Mouse (Mus musculus) thymus, postnatal 36 days (tissue): ENCODE measurements around the gene Zfp112.
"Not testable (repeated sequence)": the region's sequence is repeated elsewhere in the genome, so short reads cannot be mapped to it uniquely, and the experiment has no call there.

ENCODE experiments used
- DNase-seq, 2 experiments: peaks; one replicate each; pipeline ENCODE4 v3.0.0; 2022; ENCODE audit warnings: mixed read lengths in 2 of 2

Gene Zfp112

DNA sequence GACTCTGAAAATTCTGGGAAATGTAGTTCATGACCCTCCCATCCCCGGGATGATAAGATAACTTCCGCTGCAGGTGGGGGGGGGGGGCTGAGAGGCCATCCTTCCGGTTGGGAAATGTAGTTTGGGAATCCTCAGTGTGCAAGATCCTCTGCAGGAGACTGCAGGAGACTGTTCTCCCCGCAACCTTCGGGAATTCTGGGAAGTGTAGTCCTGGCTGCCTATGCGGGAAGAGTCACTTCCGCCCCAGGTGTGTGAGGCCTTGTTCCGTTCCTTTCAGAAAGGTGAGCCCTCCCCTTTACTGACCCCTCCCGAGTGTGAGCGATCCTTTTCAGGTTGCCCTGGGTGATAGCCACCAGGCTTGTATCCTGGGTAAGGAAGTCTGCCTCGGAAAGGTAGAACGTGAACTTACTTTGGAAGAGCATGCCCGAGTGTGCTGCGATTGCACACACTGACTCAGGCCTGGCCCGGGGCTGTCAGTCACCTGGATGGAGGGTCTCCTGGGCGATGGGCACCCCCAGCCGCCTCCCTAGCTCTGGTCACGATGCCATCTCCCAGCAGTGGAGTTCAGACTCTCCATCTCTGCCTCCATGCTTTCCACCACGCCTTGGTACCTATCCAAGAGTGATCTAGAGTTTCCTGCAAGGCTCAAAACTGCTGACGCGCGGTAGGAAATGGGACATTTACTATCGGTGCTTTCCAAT lies at the start of gene Zfp112:
Gene Zfp112 (plus strand): TSS at position 159 of the 701 bp plus-strand sequence.
- DNase-seq: no peak

- DNase-seq: not testable (repeated sequence)
Measured at GRCm38 (mm10) chr7:24074424-24074823, 37.7 kb upstream of the Zfp112 start.

DNA sequence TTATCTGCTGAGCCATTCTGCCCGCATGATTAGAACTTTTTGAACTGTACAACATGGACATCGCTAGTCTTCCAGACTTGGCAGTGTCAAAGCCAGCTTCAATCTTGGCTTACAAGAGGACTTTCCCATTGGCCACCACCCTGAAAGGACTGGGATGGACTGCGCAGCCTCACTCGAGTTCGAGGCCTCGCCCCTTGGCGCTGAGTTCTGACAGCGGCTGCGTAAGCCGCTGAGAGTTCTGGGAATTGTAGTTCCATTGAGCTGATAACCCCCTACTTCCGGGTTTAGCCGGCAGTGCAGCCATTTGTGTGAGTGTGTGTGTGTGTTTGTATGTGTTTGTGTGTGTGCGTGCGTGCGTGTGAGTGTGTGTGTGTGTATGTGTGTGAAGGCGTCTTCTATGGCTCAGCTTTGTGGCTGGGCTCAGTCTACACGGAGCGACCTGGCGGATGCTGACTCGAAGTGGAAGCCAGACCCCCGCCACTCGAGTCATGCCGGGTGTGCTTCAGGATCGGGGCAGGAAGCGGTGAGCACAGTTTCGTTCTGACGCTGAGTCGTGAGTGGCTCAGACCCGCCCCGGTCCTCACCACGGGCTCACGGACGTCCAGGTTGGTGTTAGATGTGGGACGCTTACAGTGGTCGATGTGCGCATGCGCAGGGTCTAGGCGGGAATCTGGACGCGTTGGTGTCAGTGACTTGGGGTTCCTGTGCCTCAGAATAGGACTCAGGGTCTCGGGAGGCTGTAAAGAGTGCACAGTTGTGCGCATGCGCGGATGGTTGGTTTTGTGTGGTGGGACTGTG lies 30.3 kb upstream of the Zfp112 start, which contains the start of gene Zfp180:
Gene Zfp180 (plus strand): TSS at position 291 of the 798 bp plus-strand sequence.
- peak; percentile 91 to 93 for DNase-seq

GRCm38 (mm10) chr7:24082457-24083235 lies 29.5 kb upstream of the Zfp112 start:
- DNase-seq: no peak

DNA sequence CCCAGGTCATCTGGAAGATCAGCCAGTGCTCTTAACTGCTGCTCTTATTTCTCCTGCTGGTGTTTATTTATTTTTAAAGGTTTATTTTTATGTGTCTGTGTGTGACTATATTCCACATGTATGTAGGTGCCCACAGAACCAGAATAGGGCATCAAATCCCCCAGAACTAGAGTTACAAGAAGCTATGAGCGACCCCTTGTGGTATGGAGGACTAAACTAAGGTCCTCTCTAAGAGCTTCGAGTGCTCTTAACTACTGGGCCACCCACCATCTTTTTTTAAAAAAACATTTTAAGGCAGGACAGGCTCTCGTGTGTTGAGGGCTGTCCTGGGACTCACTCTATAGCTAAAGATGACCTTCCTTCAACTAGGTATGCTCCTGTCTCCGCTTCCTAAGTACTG lies 25.2 kb upstream of the Zfp112 start:
- DNase-seq: no peak

- DNase-seq: no peak
Measured at GRCm38 (mm10) chr7:24087485-24088125, 24.5 kb upstream of the Zfp112 start.

- no peak for DNase-seq
Measured at GRCm38 (mm10) chr7:24104403-24104802, 7.7 kb upstream of the Zfp112 start.

GRCm38 (mm10) chr7:24105144-24105703 lies 6.9 kb upstream of the Zfp112 start:
- DNase-seq: no peak

- no peak for DNase-seq
Measured at GRCm38 (mm10) chr7:24110839-24111238, 1.3 kb upstream of the Zfp112 start.

- DNase-seq: no peak
Measured at GRCm38 (mm10) chr7:24111772-24112155, 350 bp upstream of the Zfp112 start.

DNA sequence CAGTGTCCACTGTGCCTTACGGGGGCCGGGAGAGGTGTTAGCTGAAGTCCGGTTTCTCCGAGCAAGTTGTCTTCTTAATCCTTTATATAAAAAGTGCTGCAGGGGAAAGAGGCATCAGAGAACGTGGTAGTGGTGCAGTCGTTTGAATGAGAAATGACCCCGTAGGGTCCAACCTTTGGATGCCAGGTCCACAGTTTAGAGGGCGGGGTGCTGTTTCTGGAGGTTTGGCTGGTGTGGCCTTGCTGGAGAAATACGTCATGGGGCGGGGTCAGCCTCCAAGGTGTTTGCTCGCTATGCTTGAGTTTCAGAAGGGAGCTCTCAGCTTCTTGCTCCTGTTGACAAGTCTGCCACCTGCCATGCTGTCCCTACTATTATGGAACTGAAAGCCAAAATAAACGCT lies 887 bp downstream of the Zfp112 start:
- no peak for DNase-seq

DNA sequence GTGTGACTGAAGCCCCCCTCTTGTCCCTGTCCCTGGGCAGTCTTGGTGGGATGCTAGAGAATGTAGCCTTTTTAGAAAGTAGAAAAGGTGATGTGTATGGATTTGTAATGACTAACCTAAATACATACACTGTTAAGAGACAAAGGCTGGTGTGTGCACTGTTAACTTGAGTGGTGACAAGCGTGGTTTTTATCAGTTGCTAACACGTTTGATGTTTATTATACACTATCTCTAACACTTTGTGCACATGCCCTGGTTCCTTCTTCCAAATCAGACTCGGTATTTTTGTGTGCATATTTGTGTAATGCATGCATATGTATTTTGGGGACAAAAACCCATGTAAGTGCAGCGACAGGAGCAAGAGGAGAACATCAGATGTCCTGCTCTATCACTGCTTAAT lies 4.5 kb downstream of the Zfp112 start:
- DNase-seq: no peak

DNA sequence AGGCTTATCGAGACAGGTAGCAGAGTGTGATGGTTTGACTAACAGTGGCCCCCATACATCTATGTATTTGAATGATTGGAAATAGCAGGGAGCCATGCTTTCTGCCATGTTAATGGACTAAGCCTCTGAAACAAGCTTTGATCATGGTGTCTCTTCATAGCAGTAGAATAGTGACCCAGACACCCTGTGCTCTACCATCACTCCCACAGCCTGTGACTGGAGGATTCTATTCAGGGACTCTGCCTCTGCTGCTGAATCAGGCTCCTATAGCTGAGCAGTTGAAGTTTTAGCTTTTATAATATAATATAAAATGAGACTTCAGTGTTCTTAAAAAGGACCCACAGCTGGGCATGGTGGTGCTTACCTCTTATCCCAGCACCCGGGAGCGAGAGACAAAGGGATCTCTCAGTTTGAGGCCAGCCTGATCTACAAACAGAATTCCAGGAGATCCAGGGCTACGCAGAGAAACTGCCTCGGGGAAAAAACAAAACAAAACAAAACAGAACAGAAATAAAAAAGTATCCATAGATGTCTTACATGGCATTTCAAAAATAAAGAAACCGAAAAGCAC lies 21.4 kb downstream of the Zfp112 start:
- no peak for DNase-seq

DNA sequence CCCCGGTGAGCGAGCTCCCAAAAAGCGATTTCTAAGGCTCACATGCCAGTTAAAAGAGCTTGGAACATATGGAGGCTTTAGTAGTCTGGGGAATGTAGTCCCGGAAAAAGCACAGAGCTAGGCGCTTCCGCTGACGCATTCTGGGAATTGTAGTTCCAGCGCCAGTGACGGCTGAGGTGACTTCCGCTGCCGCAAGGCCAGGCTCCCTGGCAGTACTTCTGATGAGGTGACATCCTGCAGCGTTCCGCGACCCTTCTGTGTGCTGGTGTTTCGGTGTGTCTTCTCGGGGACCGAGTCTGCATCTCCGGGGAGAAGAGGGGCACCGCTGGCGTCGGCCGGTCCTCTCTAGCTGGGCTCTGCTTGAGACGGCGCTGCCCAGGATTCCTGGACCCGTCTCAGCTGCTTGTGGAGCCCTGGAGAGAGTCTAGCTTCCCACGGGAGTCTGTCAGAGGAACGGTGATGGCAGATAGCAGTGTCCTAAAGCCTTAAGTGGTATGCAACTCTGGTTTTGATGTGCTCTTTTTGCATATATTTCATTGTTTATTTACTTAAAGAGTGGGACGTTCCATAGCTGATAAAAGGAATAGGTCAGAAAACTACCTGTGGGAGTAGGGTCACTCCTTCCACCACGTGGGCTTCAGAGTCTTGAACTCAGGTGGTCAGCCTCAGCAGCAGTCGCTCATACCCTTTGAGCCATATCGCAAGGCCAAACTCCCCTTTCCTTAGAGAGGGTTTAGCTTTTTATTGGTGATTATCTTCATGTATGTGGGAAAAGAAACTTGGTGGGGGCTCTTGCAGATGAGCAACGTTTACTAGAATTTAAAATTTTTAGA lies 22.1 kb downstream of the Zfp112 start, which contains the start of gene Zfp235:
Gene Zfp235 (plus strand): TSS at position 174 of the 833 bp plus-strand sequence.
- peak; percentile 81 to 89 for DNase-seq

- no peak for DNase-seq
Measured at GRCm38 (mm10) chr7:24142566-24142965, 30.5 kb downstream of the Zfp112 start.

DNA sequence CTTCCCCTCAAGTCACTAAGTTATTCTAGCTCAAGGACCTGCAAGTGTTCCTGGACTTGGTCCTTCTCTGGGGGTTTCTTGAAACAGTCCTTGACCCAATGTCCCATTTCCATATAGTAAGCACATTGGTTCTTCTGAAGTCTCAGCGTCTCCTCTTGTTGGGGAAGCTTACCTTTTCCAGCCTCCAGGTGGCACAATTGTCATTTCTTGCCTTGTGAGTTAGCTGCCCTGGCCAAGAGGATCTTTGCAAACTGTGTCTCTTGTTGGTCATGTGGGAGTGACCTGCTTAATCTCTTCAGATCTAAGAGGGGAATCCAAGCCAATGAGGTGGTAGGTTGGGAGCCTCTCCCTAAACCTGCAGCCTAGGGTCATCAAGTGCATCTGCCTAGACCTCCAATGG lies 41.2 kb downstream of the Zfp112 start:
- no peak for DNase-seq

DNA sequence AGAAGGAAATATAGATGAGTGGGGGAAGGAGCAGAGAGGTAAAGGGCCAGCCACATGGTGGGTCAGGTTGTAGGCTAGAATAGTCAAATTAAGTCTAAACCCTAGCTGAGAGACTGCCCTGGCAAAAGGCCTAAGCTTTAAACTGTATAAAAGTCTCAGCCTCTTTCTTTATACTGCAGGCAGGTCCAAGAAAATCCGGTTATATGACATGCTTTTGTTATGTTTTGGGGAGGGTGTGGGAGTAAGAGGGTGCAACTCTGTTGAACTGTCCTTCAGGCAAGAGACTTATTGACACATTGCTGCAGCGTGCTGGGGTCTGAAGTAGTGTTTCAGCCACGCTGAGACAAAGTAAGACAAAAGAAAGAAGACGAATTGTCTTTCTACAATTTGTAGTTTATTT lies 60.1 kb downstream of the Zfp112 start:
- no peak for DNase-seq

DNA sequence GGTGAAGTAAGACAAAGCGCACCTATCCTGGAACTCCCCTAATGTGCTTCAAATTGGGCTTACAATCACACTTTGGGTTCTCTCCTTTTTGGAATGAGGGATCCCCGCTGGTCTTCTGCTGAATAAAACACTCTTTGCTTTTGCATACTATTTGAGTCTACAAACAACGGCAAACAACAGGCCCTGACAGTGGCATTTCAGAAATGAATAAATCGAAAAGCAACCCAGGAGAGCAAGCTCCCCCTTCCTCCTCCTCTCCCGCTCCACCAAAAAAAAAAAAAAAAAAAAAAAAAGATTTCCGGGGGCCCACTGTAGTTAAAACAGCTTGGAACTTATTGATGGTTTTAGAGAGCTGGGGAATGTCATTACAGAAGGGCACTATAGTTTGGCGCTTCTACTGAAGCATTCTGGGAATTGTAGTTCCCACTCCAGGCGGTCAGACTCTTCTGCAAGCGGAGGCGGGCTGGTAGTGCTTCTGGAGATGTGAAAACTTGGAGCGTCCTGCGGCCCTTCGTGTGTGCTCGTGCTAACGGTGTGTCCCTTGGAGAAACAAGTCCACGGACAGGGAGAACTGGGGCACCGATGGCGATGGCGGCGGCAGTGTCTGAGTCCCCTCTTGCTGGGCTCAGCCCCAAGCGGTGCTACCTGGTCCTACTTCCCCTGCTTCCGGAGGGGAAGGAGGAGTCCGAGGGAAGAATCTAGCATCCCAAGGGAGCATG lies 62.7 kb downstream of the Zfp112 start, which contains the start of gene Zfp114:
Gene Zfp114 (plus strand): TSS at position 443 of the 719 bp plus-strand sequence.
- DNase-seq: peak; percentile 36 to 43

GRCm38 (mm10) chr7:24175337-24175711 lies 63.2 kb downstream of the Zfp112 start:
- no peak for DNase-seq
